21 mouse cellular contexts compared by ENCODE assay signal in genomic region chr15:83828011-83828410, GRCm38 (mm10). TPM values are rescaled to one million over a fixed set of nuclear protein-coding genes. Genes with fewer than 3 reads are reported as not detected.
DNase-seq lines count a peak whose midpoint lies in the region; ATAC-seq lines count a peak whose summit lies in the region.
"Had no signal": no experiment of that assay in that cellular context is flagged by ENCODE, and none has a peak within 500 bp of the region (broad histone marks: within the 10 kb centered on the region; RNA-seq: fewer than 3 reads in every experiment).

No protein-coding gene starts in this region.

- ATAC-seq in cerebellum, adult (ENCODE audit: insufficient number of reproducible peaks, low FRiP score, low TSS enrichment): no peak
- ATAC-seq: intestine, embryonic 16.5 days; midbrain, embryonic 16.5 days had no signal

- peak; percentile 38 for DNase-seq in cerebellum, adult 11-12 months
- peak; percentile 51 for DNase-seq in layer of hippocampus, adult 11-12 months (ENCODE audit: low spot score)
- no peak for DNase-seq in layer of hippocampus, adult 9-10 months (ENCODE audit: low spot score)
- peak; percentile 31 for DNase-seq in testis, postnatal 10 days (ENCODE audit: low spot score)
- DNase-seq in testis, postnatal 14 days (ENCODE audit: low spot score): no peak
- no peak for DNase-seq in adrenal gland, postnatal 14 days
- DNase-seq in gastrocnemius, postnatal 10 days: no peak
- DNase-seq: adrenal gland, adult 8-10 months; gastrocnemius, adult 2 months; heart, adult 2 months; heart, postnatal 4 days; kidney, adult 9 months; kidney, postnatal 10 days; right cerebral cortex, postnatal 4 days; thymus, postnatal 4 days had no signal

RNA-seq across cellular contexts. Expression of gene Mpped1, which starts 48.7 kb away (rescaled TPM):
- total RNA-seq in adrenal gland, postnatal 14 days (2021): not detected in 2 replicates
- total RNA-seq in gastrocnemius, postnatal 10 days (2021): under 1 TPM; 0.45 TPM
- total RNA-seq: G1E; gastrocnemius, adult 2 months; heart, adult 2 months; heart, postnatal 4 days; megakaryocyte progenitor cell, adult 5-6 weeks; neutrophil, adult 5-6 weeks had no signal

Comparison
In these comparisons a context has a peak if more than half of its experiments do, and no peak if none do; other contexts are left out.
1. DNase-seq: peak in cerebellum, adult 11-12 months (single experiment), layer of hippocampus, adult 11-12 months (single experiment) and testis, postnatal 10 days (single experiment); none in layer of hippocampus, adult 9-10 months (single experiment), testis, postnatal 14 days (single experiment), adrenal gland, postnatal 14 days (single experiment) and gastrocnemius, postnatal 10 days (single experiment).